Mouse (Mus musculus): Measurements from ENCODE around the gene Zdbf2. TPM values are rescaled to one million over a fixed set of nuclear protein-coding genes. Genes with fewer than 3 reads are reported as not detected.

Gene Zdbf2
- polyA plus RNA-seq, 1 experiment from 2014 or later: 3.1 TPM

- H3K36me3 ChIP-seq (ENCODE audit: insufficient read depth, low read length): no peaks in the 10 kb centered on the region
- H3K4me3 ChIP-seq (ENCODE audit: low read depth, low read length): no peak overlapping the region
- no peak overlapping the region for H3K27ac ChIP-seq (ENCODE audit: low read length)
- no peaks in the 10 kb centered on the region for H3K4me1 ChIP-seq (ENCODE audit: insufficient read depth, low read depth, low read length)
- 0 out of 2 replicates have a peak, but pooled peaks cover 2% of the 10 kb centered on the region for H3K27me3 ChIP-seq (replicated peaks; ENCODE audit: insufficient read depth, low read length)
- TF ChIP-seq CTCF (IDR thresholded peaks at IDR 0.05) (no peak), EP300 (IDR thresholded peaks at IDR 0.05) (no peak)
- 70% methylated on average over 8 of the region's 8 CpGs for WGBS
- no peak overlapping the region for H3K9ac ChIP-seq (replicated peaks; ENCODE audit: low read depth)
- DNase-seq (ENCODE audit: low spot score): no peak
- no peaks in the 10 kb centered on the region for H3K9me3 ChIP-seq (ENCODE audit: low read length)
- no peak for ATAC-seq
- no peak overlapping the region for H3K4me2 ChIP-seq (replicated peaks; ENCODE audit: low read depth, low read length)
Measured at GRCm38 (mm10) chr1:63239751-63240150, 33.3 kb upstream of the Zdbf2 start.

- no peaks in the 10 kb centered on the region for H3K4me1 ChIP-seq (ENCODE audit: insufficient read depth, low read depth, low read length)
- H3K9ac ChIP-seq (replicated peaks; ENCODE audit: low read depth): no peak overlapping the region
- WGBS: 54% methylated on average over 4 of the region's 4 CpGs
- no peak overlapping the region for H3K27ac ChIP-seq (ENCODE audit: low read length)
- H3K27me3 ChIP-seq (replicated peaks; ENCODE audit: insufficient read depth, low read length): peaks cover 36% of the 10 kb centered on the region
- no peak for ATAC-seq
- H3K36me3 ChIP-seq (ENCODE audit: insufficient read depth, low read length): no peaks in the 10 kb centered on the region
- DNase-seq (ENCODE audit: low spot score): no peak
- no peak overlapping the region for H3K4me2 ChIP-seq (replicated peaks; ENCODE audit: low read depth, low read length)
- TF ChIP-seq EP300 (IDR thresholded peaks at IDR 0.05) (no peak), CTCF (IDR thresholded peaks at IDR 0.05) (no peak)
- no peak overlapping the region for H3K4me3 ChIP-seq (ENCODE audit: low read depth, low read length)
- peaks cover under 1% of the 10 kb centered on the region; the same call in 1 of the 2 replicates for H3K9me3 ChIP-seq (ENCODE audit: low read length)
Measured at GRCm38 (mm10) chr1:63243854-63244253, 29.2 kb upstream of the Zdbf2 start.

- Histone ChIP-seq H3K4me1 (ENCODE audit: insufficient read depth, low read depth, low read length) (no peaks in the 10 kb centered on the region), H3K4me2 (replicated peaks; ENCODE audit: low read depth, low read length) (no peak overlapping the region), H3K27me3 (replicated peaks; ENCODE audit: insufficient read depth, low read length) (peaks cover 57% of the 10 kb centered on the region), H3K9me3 (ENCODE audit: low read length) (peaks cover 4% of the 10 kb centered on the region; the same call in 1 of the 2 replicates), H3K9ac (replicated peaks; ENCODE audit: low read depth) (no peak overlapping the region), H3K27ac (ENCODE audit: low read length) (no peak overlapping the region), H3K4me3 (ENCODE audit: low read depth, low read length) (no peak overlapping the region), H3K36me3 (ENCODE audit: insufficient read depth, low read length) (no peaks in the 10 kb centered on the region)
- DNase-seq (ENCODE audit: low spot score) (no peak), ATAC-seq (no peak)
- 5% methylated on average over 16 of the region's 16 CpGs for WGBS
- TF ChIP-seq EP300 (IDR thresholded peaks at IDR 0.05) (no peak), CTCF (IDR thresholded peaks at IDR 0.05) (no peak)
Measured at GRCm38 (mm10) chr1:63246862-63247521, 26.1 kb upstream of the Zdbf2 start.

- Histone ChIP-seq H3K4me2 (replicated peaks; ENCODE audit: low read depth, low read length) (peak overlapping the region; percentile 47), H3K36me3 (ENCODE audit: insufficient read depth, low read length) (no peaks in the 10 kb centered on the region), H3K27ac (ENCODE audit: low read length) (no peak overlapping the region), H3K4me3 (ENCODE audit: low read depth, low read length) (peak overlapping the region; percentile 24; the same call in 1 of the 2 replicates), H3K9me3 (ENCODE audit: low read length) (peaks cover 4% of the 10 kb centered on the region; the same call in 1 of the 2 replicates), H3K27me3 (replicated peaks; ENCODE audit: insufficient read depth, low read length) (peaks cover 65% of the 10 kb centered on the region), H3K4me1 (ENCODE audit: insufficient read depth, low read depth, low read length) (no peaks in the 10 kb centered on the region), H3K9ac (replicated peaks; ENCODE audit: low read depth) (no peak overlapping the region)
- DNase-seq (ENCODE audit: low spot score) (no peak), ATAC-seq (no peak)
- no peak for TF ChIP-seq CTCF (IDR thresholded peaks at IDR 0.05)
- no peak for TF ChIP-seq EP300 (IDR thresholded peaks at IDR 0.05)
- WGBS: 2% methylated on average over 18 of the region's 18 CpGs
Measured at GRCm38 (mm10) chr1:63247831-63248359, 25.2 kb upstream of the Zdbf2 start.

- peak overlapping the region; percentile 47 for H3K4me2 ChIP-seq (replicated peaks; ENCODE audit: low read depth, low read length)
- H3K9me3 ChIP-seq (ENCODE audit: low read length): peaks cover 4% of the 10 kb centered on the region; the same call in 1 of the 2 replicates
- H3K36me3 ChIP-seq (ENCODE audit: insufficient read depth, low read length): no peaks in the 10 kb centered on the region
- H3K4me1 ChIP-seq (ENCODE audit: insufficient read depth, low read depth, low read length): no peaks in the 10 kb centered on the region
- DNase-seq (ENCODE audit: low spot score): no peak
- no peak overlapping the region for H3K9ac ChIP-seq (replicated peaks; ENCODE audit: low read depth)
- no peak for ATAC-seq
- WGBS: 4% methylated on average over 44 of the region's 44 CpGs
- TF ChIP-seq CTCF (IDR thresholded peaks at IDR 0.05) (no peak), EP300 (IDR thresholded peaks at IDR 0.05) (no peak)
- H3K27ac ChIP-seq (ENCODE audit: low read length): no peak overlapping the region
- H3K27me3 ChIP-seq (replicated peaks; ENCODE audit: insufficient read depth, low read length): peaks cover 71% of the 10 kb centered on the region
- peak overlapping the region; percentile 24; the same call in 1 of the 2 replicates for H3K4me3 ChIP-seq (ENCODE audit: low read depth, low read length)
Measured at GRCm38 (mm10) chr1:63248360-63248851, 24.7 kb upstream of the Zdbf2 start.

- Histone ChIP-seq H3K36me3 (ENCODE audit: insufficient read depth, low read length) (no peaks in the 10 kb centered on the region), H3K4me1 (ENCODE audit: insufficient read depth, low read depth, low read length) (no peaks in the 10 kb centered on the region), H3K4me2 (replicated peaks; ENCODE audit: low read depth, low read length) (no peak overlapping the region), H3K27ac (ENCODE audit: low read length) (no peak overlapping the region), H3K4me3 (ENCODE audit: low read depth, low read length) (no peak overlapping the region), H3K27me3 (replicated peaks; ENCODE audit: insufficient read depth, low read length) (peaks cover 71% of the 10 kb centered on the region), H3K9me3 (ENCODE audit: low read length) (peaks cover 4% of the 10 kb centered on the region; the same call in 1 of the 2 replicates), H3K9ac (replicated peaks; ENCODE audit: low read depth) (no peak overlapping the region)
- DNase-seq (ENCODE audit: low spot score) (no peak), ATAC-seq (no peak)
- TF ChIP-seq EP300 (IDR thresholded peaks at IDR 0.05) (no peak), CTCF (IDR thresholded peaks at IDR 0.05) (no peak)
- WGBS: 55% methylated on average over 4 of the region's 4 CpGs
Measured at GRCm38 (mm10) chr1:63249261-63249660, 23.8 kb upstream of the Zdbf2 start.
